Mouse (Mus musculus): ENCODE measurements around the gene Fhit. TPM values are rescaled to one million over a fixed set of nuclear protein-coding genes. Genes with fewer than 3 reads are reported as not detected.

The Fhit gene
- polyA plus RNA-seq, 1 experiment, result not detected

DNA sequence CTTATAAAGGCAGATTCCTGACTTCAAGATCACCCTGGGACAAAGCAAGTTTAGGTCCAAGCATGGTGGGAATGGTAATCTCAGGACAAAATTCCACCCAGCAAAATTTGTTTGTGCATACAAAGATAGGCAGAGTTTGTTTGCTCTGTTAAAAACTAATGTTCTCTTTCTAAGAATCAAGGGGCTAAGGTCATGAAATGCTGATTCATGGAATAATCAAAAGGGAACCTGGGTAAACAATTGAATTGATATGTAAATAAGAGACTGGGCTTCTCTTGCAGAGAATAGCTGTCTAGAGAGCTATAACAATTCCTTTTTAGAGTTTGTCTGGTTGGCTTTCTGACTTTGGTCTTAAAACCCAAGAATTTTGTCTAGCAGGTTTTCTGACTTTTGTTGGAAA lies 647.8 kb downstream of the Fhit start:
- H3K4me1 ChIP-seq (ENCODE audit: control insufficient read depth, insufficient read depth, low read length), result no peaks in the 10 kb centered on the region
- no peak for TF ChIP-seq CTCF (IDR thresholded peaks at IDR 0.05; ENCODE audit: control insufficient read depth, insufficient read depth, low read length)
- TF ChIP-seq POLR2A (IDR thresholded peaks at IDR 0.05; ENCODE audit: borderline replicate concordance, control insufficient read depth, low read depth, low read length), result no peak
- H3K4me3 ChIP-seq (replicated peaks; ENCODE audit: control insufficient read depth, low read depth, low read length), result no peak overlapping the region
- no peak overlapping the region for H3K27ac ChIP-seq (ENCODE audit: control insufficient read depth, insufficient read depth, low read depth, low read length, poor library complexity)

- no peaks in the 10 kb centered on the region for H3K4me1 ChIP-seq (ENCODE audit: control insufficient read depth, insufficient read depth, low read length)
- no peak overlapping the region for H3K4me3 ChIP-seq (replicated peaks; ENCODE audit: control insufficient read depth, low read depth, low read length)
- TF ChIP-seq POLR2A (IDR thresholded peaks at IDR 0.05; ENCODE audit: borderline replicate concordance, control insufficient read depth, low read depth, low read length) (no peak), CTCF (IDR thresholded peaks at IDR 0.05; ENCODE audit: control insufficient read depth, insufficient read depth, low read length) (no peak)
- H3K27ac ChIP-seq (ENCODE audit: control insufficient read depth, insufficient read depth, low read depth, low read length, poor library complexity), result no peak overlapping the region
These were observed 652.6 kb downstream of the Fhit start for GRCm38 (mm10) chr14:10509252-10509651.

GRCm38 (mm10) chr14:10507560-10507959 lies 654.3 kb downstream of the Fhit start:
- no peak overlapping the region for H3K27ac ChIP-seq (ENCODE audit: control insufficient read depth, insufficient read depth, low read depth, low read length, poor library complexity)
- WGBS, result 87% methylated on average over 1 of the region's 1 CpGs
- H3K4me3 ChIP-seq (replicated peaks; ENCODE audit: control insufficient read depth, low read depth, low read length), result no peak overlapping the region
- no peak for TF ChIP-seq POLR2A (IDR thresholded peaks at IDR 0.05; ENCODE audit: borderline replicate concordance, control insufficient read depth, low read depth, low read length)
- no peak for TF ChIP-seq CTCF (IDR thresholded peaks at IDR 0.05; ENCODE audit: control insufficient read depth, insufficient read depth, low read length)
- no peaks in the 10 kb centered on the region for H3K4me1 ChIP-seq (ENCODE audit: control insufficient read depth, insufficient read depth, low read length)

GRCm38 (mm10) chr14:10485798-10486197 lies 676.0 kb downstream of the Fhit start:
- no peak for TF ChIP-seq POLR2A (IDR thresholded peaks at IDR 0.05; ENCODE audit: borderline replicate concordance, control insufficient read depth, low read depth, low read length)
- TF ChIP-seq CTCF (IDR thresholded peaks at IDR 0.05; ENCODE audit: control insufficient read depth, insufficient read depth, low read length), result no peak
- no peak overlapping the region for H3K27ac ChIP-seq (ENCODE audit: control insufficient read depth, insufficient read depth, low read depth, low read length, poor library complexity)
- H3K4me1 ChIP-seq (ENCODE audit: control insufficient read depth, insufficient read depth, low read length), result no peaks in the 10 kb centered on the region
- 76% methylated on average over 3 of the region's 3 CpGs for WGBS
- no peak overlapping the region for H3K4me3 ChIP-seq (replicated peaks; ENCODE audit: control insufficient read depth, low read depth, low read length)

DNA sequence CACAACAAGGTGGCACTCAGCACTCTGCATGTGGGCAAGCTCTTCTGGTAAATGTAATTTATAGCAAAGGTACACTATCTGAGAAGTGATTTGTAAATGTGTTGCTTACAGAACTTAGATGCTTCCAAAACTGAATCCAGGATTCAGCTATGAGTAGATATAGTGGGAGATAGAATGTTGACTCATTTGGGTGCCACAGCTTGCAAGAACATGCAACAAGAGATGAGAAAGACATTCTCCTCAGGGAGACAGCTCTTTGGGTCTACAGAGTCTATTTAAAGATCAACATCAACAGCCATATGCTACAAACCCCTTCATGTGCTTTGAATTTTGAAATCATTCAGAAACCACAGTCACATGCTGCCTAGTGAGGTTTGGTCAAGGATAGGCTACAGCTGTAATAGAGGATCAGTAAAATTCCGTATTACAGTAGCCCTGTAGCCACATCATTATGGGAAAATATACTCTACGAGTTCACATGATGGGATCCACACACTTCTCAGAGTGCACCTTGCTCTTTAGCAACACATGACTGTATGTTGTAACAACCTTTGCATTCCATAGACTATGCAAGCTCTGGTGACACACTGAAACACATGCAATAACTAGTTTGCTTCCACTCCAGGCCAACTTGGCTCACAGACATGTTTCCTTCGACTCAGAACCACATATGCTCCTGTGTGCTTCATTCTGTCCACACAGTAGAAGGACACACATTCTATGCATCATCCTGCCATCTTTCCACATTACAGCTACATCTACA lies 678.8 kb downstream of the Fhit start:
- no peak for TF ChIP-seq POLR2A (IDR thresholded peaks at IDR 0.05; ENCODE audit: borderline replicate concordance, control insufficient read depth, low read depth, low read length)
- TF ChIP-seq CTCF (IDR thresholded peaks at IDR 0.05; ENCODE audit: control insufficient read depth, insufficient read depth, low read length), result no peak
- H3K4me1 ChIP-seq (ENCODE audit: control insufficient read depth, insufficient read depth, low read length), result no peaks in the 10 kb centered on the region
- no peak overlapping the region for H3K4me3 ChIP-seq (replicated peaks; ENCODE audit: control insufficient read depth, low read depth, low read length)
- 79% methylated on average over 3 of the region's 3 CpGs for WGBS
- H3K27ac ChIP-seq (ENCODE audit: control insufficient read depth, insufficient read depth, low read depth, low read length, poor library complexity), result no peak overlapping the region

- TF ChIP-seq CTCF (IDR thresholded peaks at IDR 0.05; ENCODE audit: control insufficient read depth, insufficient read depth, low read length) (no peak), POLR2A (IDR thresholded peaks at IDR 0.05; ENCODE audit: borderline replicate concordance, control insufficient read depth, low read depth, low read length) (no peak)
- Histone ChIP-seq H3K27ac (ENCODE audit: control insufficient read depth, insufficient read depth, low read depth, low read length, poor library complexity) (no peak overlapping the region), H3K4me1 (ENCODE audit: control insufficient read depth, insufficient read depth, low read length) (no peaks in the 10 kb centered on the region), H3K4me3 (replicated peaks; ENCODE audit: control insufficient read depth, low read depth, low read length) (no peak overlapping the region)
- 77% methylated on average over 2 of the region's 2 CpGs for WGBS
These were observed 680.5 kb downstream of the Fhit start for GRCm38 (mm10) chr14:10481370-10481769.

- WGBS, result 69% methylated on average over 1 of the region's 1 CpGs
- TF ChIP-seq CTCF (IDR thresholded peaks at IDR 0.05; ENCODE audit: control insufficient read depth, insufficient read depth, low read length) (no peak), POLR2A (IDR thresholded peaks at IDR 0.05; ENCODE audit: borderline replicate concordance, control insufficient read depth, low read depth, low read length) (no peak)
- no peaks in the 10 kb centered on the region for H3K4me1 ChIP-seq (ENCODE audit: control insufficient read depth, insufficient read depth, low read length)
- H3K27ac ChIP-seq (ENCODE audit: control insufficient read depth, insufficient read depth, low read depth, low read length, poor library complexity), result no peak overlapping the region
- H3K4me3 ChIP-seq (replicated peaks; ENCODE audit: control insufficient read depth, low read depth, low read length), result no peak overlapping the region
These were observed 681.2 kb downstream of the Fhit start for GRCm38 (mm10) chr14:10480681-10481080.

- Histone ChIP-seq H3K4me1 (ENCODE audit: control insufficient read depth, insufficient read depth, low read length) (no peaks in the 10 kb centered on the region; the same call in 1 of the 2 replicates), H3K27ac (ENCODE audit: control insufficient read depth, insufficient read depth, low read depth, low read length, poor library complexity) (peak overlapping the region; percentile 83), H3K4me3 (replicated peaks; ENCODE audit: control insufficient read depth, low read depth, low read length) (peak overlapping the region; percentile 45)
- TF ChIP-seq CTCF (IDR thresholded peaks at IDR 0.05; ENCODE audit: control insufficient read depth, insufficient read depth, low read length), result peak; percentile 12; the same call in 1 of the 2 replicates
- TF ChIP-seq POLR2A (IDR thresholded peaks at IDR 0.05; ENCODE audit: borderline replicate concordance, control insufficient read depth, low read depth, low read length), result no peak
- 0% methylated on average over 14 of the region's 14 CpGs for WGBS
These were observed 708.6 kb downstream of the Fhit start for GRCm38 (mm10) chr14:10453001-10453861.

All from bone marrow, adult 2 months (tissue).